Mouse (Mus musculus): ENCODE measurements at regions not wholly inside any gene's neighbourhood (a gene's known extent, or its start where the extent isn't known, plus 50 kb on each side); places are given as distances from the start of the nearest gene placed in this dataset.

- no peak overlapping the region for H3K27ac ChIP-seq
- no peaks in the 10 kb centered on the region for H3K36me3 ChIP-seq (ENCODE audit: control insufficient read depth, insufficient read depth, low read length)
- intact Hi-C loops (cut with DNase I) = no loop called here
- 13% methylated on average over 2 of the region's 2 CpGs for WGBS
- no peak for DNase-seq
- H3K9ac ChIP-seq (ENCODE audit: low read depth, low read length) = no peak overlapping the region
- no peaks in the 10 kb centered on the region for H3K79me2 ChIP-seq (replicated peaks; ENCODE audit: control insufficient read depth, insufficient read depth, low read length)
- H3K27me3 ChIP-seq (ENCODE audit: control insufficient read depth, insufficient read depth, low read length) = no peaks in the 10 kb centered on the region
- H3K4me1 ChIP-seq (ENCODE audit: control insufficient read depth, insufficient read depth, low read length) = no peaks in the 10 kb centered on the region
- TF ChIP-seq POLR2A (IDR thresholded peaks at IDR 0.05; ENCODE audit: insufficient read depth, low read depth, low read length) = no peak
- no peak overlapping the region for H3K4me3 ChIP-seq
These were observed 84.1 kb downstream of the Tnfaip3 start for GRCm38 (mm10) chr10:18931344-18931743.

DNA sequence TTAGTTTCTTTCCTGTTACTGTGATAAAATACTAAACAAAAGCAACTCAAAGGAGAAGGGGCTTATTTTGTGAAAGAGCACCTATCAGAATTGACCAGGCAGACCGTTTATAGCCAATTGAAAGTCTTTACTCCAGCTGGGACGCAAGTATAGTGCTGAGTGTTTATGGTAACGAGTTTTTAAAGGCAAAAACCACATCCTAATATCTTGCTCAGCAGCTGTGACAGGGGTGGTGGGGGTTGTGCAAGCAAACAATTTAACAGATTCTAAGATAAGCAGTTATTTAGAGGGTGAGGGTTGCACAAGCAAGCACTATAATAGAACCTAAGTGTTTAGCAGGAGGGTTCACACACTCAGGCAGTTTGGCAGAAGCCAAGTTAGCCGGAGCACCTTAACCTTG, 74.0 kb downstream of the Tnfaip3 start:
- H3K4me1 ChIP-seq (ENCODE audit: control insufficient read depth, insufficient read depth, low read length) = no peaks in the 10 kb centered on the region
- H3K27me3 ChIP-seq (ENCODE audit: control insufficient read depth, insufficient read depth, low read length) = no peaks in the 10 kb centered on the region
- intact Hi-C loops (cut with DNase I) = no loop called here
- TF ChIP-seq CTCF (IDR thresholded peaks at IDR 0.05) (no peak), EP300 (IDR thresholded peaks at IDR 0.05; ENCODE audit: insufficient read depth, low read depth, low read length) (no peak), POLR2A (IDR thresholded peaks at IDR 0.05; ENCODE audit: insufficient read depth, low read depth, low read length) (no peak)
- no peak for DNase-seq
- WGBS = 76% methylated on average over 4 of the region's 4 CpGs
- no peak overlapping the region for H3K4me3 ChIP-seq
- H3K36me3 ChIP-seq (ENCODE audit: control insufficient read depth, insufficient read depth, low read length) = no peaks in the 10 kb centered on the region
- H3K79me2 ChIP-seq (replicated peaks; ENCODE audit: control insufficient read depth, insufficient read depth, low read length) = no peaks in the 10 kb centered on the region
- no peak overlapping the region for H3K9ac ChIP-seq (ENCODE audit: low read depth, low read length)
- H3K27ac ChIP-seq = no peak overlapping the region

DNA sequence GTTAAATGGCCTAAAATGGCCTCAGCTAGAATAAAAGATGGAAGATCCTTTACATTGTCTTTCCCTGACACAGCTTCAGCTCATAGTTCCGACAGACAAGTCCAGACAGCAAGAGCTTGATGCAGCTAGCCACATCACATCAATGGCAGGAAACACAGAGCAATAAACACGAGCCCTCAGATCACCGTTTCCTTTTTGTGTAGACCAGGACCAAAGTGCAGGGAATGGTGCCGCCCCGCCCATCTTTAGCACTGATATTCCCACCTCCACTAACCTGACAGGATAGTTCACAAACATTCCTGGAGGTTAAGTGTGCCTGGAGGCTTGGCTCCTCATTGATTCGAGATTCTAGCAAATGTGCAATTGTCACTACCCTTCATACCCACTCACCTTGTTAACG, 73.5 kb downstream of the Tnfaip3 start:
- H3K27ac ChIP-seq = no peak overlapping the region
- no peak overlapping the region for H3K4me3 ChIP-seq
- no peak for DNase-seq
- no peak overlapping the region for H3K9ac ChIP-seq (ENCODE audit: low read depth, low read length)
- H3K79me2 ChIP-seq (replicated peaks; ENCODE audit: control insufficient read depth, insufficient read depth, low read length) = no peaks in the 10 kb centered on the region
- 61% methylated on average over 7 of the region's 7 CpGs for WGBS
- no peak for TF ChIP-seq EP300 (IDR thresholded peaks at IDR 0.05; ENCODE audit: insufficient read depth, low read depth, low read length)
- no peak for TF ChIP-seq POLR2A (IDR thresholded peaks at IDR 0.05; ENCODE audit: insufficient read depth, low read depth, low read length)
- TF ChIP-seq CTCF (IDR thresholded peaks at IDR 0.05) = no peak
- no peaks in the 10 kb centered on the region for H3K27me3 ChIP-seq (ENCODE audit: control insufficient read depth, insufficient read depth, low read length)
- H3K4me1 ChIP-seq (ENCODE audit: control insufficient read depth, insufficient read depth, low read length) = no peaks in the 10 kb centered on the region
- intact Hi-C loops (cut with DNase I) = no loop called here
- no peaks in the 10 kb centered on the region for H3K36me3 ChIP-seq (ENCODE audit: control insufficient read depth, insufficient read depth, low read length)

DNA sequence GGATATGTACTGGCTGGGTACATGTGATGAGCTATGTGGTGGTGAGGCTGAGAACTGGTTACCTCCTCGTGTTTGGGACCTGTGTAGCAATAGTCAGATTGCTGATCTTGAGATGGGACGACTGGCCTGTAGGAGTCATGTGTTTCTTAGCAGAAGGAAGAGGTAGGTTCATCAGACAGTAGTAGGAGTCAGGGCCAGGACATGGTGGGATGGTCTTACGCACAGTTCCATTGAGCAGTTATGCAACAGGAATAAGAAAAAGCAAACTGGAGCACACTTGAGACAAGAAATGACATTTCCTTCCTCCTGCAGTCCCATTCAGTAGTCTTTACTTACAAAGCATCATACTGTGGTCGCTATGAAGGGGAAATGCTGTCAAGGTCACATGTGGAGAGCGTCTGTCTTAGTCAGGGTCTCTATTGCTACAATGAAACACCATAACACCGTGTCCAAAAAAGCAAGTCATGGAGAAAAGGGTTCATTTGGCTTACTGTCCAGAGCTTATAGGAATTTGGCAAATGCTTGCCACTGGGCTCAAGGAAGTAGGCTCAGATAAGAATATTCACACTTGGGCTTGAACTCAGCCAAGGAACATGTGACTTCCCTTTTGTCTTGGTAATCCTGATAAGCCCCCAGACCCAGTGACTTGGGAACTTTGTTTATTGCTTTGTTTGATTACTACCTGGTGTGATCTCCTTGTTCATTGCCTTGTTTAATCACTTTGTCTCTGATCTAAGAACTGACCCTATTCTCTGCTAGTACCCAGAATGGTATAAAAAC, 72.0 kb downstream of the Tnfaip3 start:
- WGBS = 47% methylated on average over 6 of the region's 6 CpGs
- Histone ChIP-seq H3K27me3 (ENCODE audit: control insufficient read depth, insufficient read depth, low read length) (no peaks in the 10 kb centered on the region), H3K79me2 (replicated peaks; ENCODE audit: control insufficient read depth, insufficient read depth, low read length) (no peaks in the 10 kb centered on the region), H3K4me3 (no peak overlapping the region), H3K36me3 (ENCODE audit: control insufficient read depth, insufficient read depth, low read length) (no peaks in the 10 kb centered on the region), H3K4me1 (ENCODE audit: control insufficient read depth, insufficient read depth, low read length) (no peaks in the 10 kb centered on the region), H3K27ac (no peak overlapping the region), H3K9ac (ENCODE audit: low read depth, low read length) (no peak overlapping the region)
- intact Hi-C loops (cut with DNase I) = no loop called here
- TF ChIP-seq CTCF (IDR thresholded peaks at IDR 0.05) = no peak
- no peak for TF ChIP-seq POLR2A (IDR thresholded peaks at IDR 0.05; ENCODE audit: insufficient read depth, low read depth, low read length)
- TF ChIP-seq EP300 (IDR thresholded peaks at IDR 0.05; ENCODE audit: insufficient read depth, low read depth, low read length) = no peak
- DNase-seq = no peak

DNA sequence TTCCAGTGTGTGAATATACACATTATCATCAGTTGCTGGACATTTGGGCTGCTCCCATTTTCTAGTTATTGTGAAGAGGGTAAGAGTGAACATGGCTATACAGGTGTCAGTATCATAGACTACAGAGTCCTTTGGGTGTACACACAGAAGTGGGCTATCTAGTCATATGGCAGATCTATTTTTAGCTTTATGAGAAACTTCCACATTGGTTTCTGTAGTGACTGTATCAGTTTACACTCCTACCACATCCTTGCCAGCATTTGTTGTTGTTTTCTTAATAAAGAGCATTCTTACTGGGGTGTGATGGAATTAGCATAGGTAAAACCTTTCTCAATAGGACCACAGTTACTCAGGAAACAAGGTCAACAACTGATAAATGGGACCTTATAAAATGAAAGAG, 68.7 kb downstream of the Tnfaip3 start:
- no peak for DNase-seq
- Histone ChIP-seq H3K27ac (no peak overlapping the region), H3K27me3 (ENCODE audit: control insufficient read depth, insufficient read depth, low read length) (no peaks in the 10 kb centered on the region), H3K9ac (ENCODE audit: low read depth, low read length) (no peak overlapping the region), H3K4me1 (ENCODE audit: control insufficient read depth, insufficient read depth, low read length) (no peaks in the 10 kb centered on the region), H3K4me3 (no peak overlapping the region), H3K36me3 (ENCODE audit: control insufficient read depth, insufficient read depth, low read length) (no peaks in the 10 kb centered on the region), H3K79me2 (replicated peaks; ENCODE audit: control insufficient read depth, insufficient read depth, low read length) (no peaks in the 10 kb centered on the region)
- intact Hi-C loops (cut with DNase I) = no loop called here
- TF ChIP-seq POLR2A (IDR thresholded peaks at IDR 0.05; ENCODE audit: insufficient read depth, low read depth, low read length) (no peak), CTCF (IDR thresholded peaks at IDR 0.05) (no peak), EP300 (IDR thresholded peaks at IDR 0.05; ENCODE audit: insufficient read depth, low read depth, low read length) (no peak)
